Mouse (Mus musculus) sigmoid colon, adult 10 weeks (tissue): Measurements from ENCODE around the gene Gm49776. TPM values are rescaled to one million over a fixed set of nuclear protein-coding genes. Genes with fewer than 3 reads are reported as not detected.

ENCODE experiments used
- polyA plus RNA-seq: library from polyadenylated mRNA; stranded (reverse); fragments of 350-450 nt; fragmentation: Illumina TruSeq; extraction: RNeasy Lipid Tissue Mini Kit (QIAGEN cat#74804); gene quantifications from one replicate; pipeline ENCODE4 v1.2.3, GENCODE M21; 2014; ENCODE audit warnings: low read depth, low replicate concordance

The Gm49776 gene
- polyA plus RNA-seq = not detected

DNA sequence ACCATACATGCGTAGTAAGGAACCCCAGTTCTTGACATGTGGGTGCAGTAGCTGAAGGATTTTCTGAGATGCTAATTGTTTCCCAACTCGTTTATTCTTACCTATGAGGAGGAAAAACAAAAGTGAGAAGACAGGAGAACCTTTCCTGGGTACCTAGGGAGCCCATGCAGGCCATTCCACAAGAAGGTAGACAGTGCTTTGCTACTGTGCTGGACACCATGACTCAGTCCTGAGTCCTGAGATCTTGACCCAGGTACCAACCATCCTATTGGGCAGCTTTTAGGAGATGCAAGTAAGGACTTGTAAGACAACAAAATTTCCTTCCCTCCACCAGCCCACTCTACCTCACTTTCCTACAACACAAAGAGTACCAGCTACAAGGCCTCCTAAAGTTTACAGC, at the start of gene Gm49776:
TSS of gene Gm49776 (minus strand) at position 101 of the 400 bp plus-strand sequence.

DNA sequence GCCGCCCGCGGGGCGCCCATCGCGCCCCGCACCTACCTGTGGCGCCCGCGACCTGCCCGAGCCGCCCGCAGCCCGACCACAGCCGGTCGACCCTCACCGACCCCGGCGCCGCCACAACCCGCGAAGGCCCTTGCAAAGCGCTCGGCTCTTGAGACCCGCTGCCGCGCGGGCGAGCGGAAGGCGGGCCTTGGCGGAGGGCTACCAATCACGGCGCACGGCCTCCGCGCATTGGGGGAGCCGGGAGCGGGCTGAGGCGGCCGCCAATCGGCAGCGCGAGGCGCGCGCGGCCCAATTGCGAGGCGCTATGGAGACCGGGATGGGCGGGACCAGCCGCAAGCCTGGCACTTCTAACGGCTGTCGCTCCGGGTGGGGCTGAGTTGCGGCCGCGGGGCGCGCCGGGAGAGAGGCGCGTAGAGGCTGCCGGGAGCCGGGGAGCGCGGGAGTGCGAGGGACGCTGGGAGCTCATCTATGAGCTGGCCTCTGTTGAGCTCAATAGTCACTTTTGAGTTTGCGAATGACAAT, 31.0 kb upstream of the Gm49776 start, which contains the start of gene Dgcr8:
TSS of gene Dgcr8 (minus strand) at position 180 of the 522 bp plus-strand sequence.

DNA sequence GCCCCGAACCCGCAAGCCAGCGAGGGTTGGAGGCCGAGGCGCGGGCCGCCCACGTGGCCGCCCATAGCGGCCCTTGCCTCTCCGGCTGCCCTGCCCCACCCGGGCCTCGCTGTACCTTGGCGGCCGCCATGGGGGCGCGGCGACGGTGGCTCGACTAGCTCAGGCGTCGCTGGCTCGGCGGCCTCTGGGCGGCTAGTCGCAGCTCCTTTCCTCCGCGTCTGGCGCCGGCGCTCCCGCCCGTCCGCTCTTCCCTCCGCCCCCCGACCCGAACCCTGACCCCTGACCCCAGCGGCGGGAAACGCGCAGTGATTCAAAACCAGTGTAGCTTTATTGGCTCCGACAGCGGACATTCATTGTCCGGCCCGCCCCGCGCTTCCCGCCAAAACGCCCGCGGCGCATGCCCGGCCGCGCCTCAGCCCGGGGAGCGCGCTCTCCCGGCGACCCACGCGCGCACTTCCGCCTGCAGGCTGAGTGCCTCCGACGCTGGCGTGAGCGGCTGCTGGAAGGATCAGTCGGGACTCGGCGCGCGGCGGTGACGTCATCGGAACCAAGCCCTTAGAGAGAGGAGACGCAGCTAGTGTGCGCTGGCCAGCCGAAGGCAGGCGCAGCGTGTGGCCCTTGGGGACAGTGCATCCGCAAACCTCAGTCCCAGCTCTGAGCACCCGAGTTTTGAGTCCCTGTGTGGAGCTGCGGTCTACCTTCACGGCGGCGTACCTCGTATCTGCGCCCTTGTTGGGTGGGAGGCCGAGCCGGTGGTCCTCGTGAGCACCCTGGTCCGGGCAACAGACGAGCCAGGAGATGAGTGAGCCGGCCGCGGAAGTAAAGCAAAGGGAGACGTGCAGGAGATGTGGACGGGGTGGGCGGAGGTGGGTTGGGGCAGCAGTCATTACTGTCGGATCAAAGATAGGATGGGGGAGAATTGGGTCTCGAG, 9.4 kb downstream of the Gm49776 start, which contains the start of the genes Trmt2a and Ranbp1:
TSS of gene Trmt2a (plus strand) at position 247 of the 931 bp plus-strand sequence.
TSS of gene Ranbp1 (minus strand) at position 300 of the 931 bp plus-strand sequence.

DNA sequence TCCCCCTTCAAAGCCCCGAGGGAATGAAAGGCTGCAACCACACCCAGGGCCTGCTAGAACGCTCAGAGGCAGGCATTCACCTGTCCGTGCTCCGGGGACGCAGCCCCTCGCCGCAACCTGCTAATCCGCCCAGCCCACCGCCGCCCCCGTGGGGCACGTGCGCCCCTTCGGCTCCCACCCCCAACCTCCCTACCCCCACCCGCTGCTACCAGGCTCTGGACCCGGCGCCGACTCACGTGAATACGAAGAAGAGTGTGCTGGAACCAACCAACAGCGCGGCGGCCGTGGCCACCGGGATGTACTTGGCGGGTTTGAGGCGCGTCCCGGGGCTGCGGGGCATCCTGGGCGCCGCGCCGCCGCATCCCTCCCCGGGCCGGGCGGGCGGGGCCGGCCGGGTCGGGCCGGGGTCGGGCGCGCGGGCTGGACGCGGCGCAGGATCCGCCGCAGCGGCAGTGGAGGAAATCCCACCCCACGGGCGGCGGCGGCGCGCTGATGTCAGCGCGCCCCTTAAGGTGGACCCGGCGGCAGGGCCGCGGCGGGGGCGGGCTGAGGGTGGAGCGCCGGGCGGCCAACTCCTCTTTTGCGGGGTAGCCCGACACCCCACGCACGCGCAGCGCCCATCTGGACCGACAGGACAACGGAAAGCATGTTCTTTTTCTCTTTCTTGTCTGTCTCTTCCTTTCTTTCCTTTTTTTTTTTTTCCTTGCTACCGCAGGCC, 23.3 kb downstream of the Gm49776 start, which contains the start of gene Zdhhc8:
TSS of gene Zdhhc8 (minus strand) at position 466 of the 718 bp plus-strand sequence.

DNA sequence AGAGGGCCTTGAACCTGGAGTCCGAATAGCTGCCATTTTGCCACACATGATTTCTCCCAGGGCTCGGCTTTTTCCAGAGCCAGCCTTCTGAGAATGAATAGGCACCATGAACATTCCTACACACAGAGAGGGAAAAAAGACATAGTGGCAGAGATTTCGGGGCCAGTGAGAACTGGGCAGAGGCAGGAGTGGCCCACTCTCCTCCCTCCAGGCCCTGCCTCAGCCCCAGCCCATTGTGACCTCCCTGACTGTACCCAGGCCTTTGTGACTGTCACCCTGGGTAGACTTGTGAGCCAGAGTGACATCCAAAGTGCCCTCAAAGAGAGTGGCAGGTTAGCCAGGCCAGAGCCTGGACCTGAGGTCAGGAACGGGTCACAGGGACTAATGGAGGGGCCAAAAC, 40.5 kb downstream of the Gm49776 start, which contains the start of gene Ccdc188:
TSS of gene Ccdc188 (plus strand) at position 301 of the 400 bp plus-strand sequence.

Other genes with a start within 250 kb of the Gm49776 start
- gene Dgcr6, start 205.5 kb downstream of the Gm49776 start, polyA plus RNA-seq = 2.8 TPM
- gene Prodh, start 168.1 kb downstream of the Gm49776 start, polyA plus RNA-seq = 0.28 TPM
- not detected for gene Rtn4r, start 130.7 kb downstream of the Gm49776 start, polyA plus RNA-seq
- not detected for gene Ccdc188, start 40.4 kb downstream of the Gm49776 start, polyA plus RNA-seq
- gene Zdhhc8, start 23.2 kb downstream of the Gm49776 start, polyA plus RNA-seq = not detected
- gene Trmt2a, start 9.6 kb downstream of the Gm49776 start, polyA plus RNA-seq = 20.5 TPM
- gene Ranbp1, start 9.6 kb downstream of the Gm49776 start, polyA plus RNA-seq = 91.6 TPM
- gene Dgcr8, start 30.9 kb upstream of the Gm49776 start, polyA plus RNA-seq = 32.4 TPM
- 11.3 TPM for gene Tango2, start 89.8 kb upstream of the Gm49776 start, polyA plus RNA-seq
- 0.28 TPM for gene Arvcf, start 89.9 kb upstream of the Gm49776 start, polyA plus RNA-seq
- 0.88 TPM for gene Txnrd2, start 168.1 kb upstream of the Gm49776 start, polyA plus RNA-seq
- 6.7 TPM for gene Comt, start 168.5 kb upstream of the Gm49776 start, polyA plus RNA-seq
- gene Gnb1l, start 240.4 kb upstream of the Gm49776 start, polyA plus RNA-seq = not detected
- not detected for gene Rtl10, start 240.6 kb upstream of the Gm49776 start, polyA plus RNA-seq